Mouse (Mus musculus) thymus, postnatal 14 days (tissue): ENCODE measurements around the gene Zfp512.
"Not testable (repeated sequence)": the region's sequence is repeated elsewhere in the genome, so short reads cannot be mapped to it uniquely, and the experiment has no call there.

ENCODE experiments used
- DNase-seq: peaks from one replicate; pipeline ENCODE4 v3.0.0; 2021

The Zfp512 gene

GRCm38 (mm10) chr5:31451878-31452561 lies at the start of gene Zfp512:
Zfp512 (plus strand) TSS chr5:31452431.
- peak; percentile 95 for DNase-seq

DNA sequence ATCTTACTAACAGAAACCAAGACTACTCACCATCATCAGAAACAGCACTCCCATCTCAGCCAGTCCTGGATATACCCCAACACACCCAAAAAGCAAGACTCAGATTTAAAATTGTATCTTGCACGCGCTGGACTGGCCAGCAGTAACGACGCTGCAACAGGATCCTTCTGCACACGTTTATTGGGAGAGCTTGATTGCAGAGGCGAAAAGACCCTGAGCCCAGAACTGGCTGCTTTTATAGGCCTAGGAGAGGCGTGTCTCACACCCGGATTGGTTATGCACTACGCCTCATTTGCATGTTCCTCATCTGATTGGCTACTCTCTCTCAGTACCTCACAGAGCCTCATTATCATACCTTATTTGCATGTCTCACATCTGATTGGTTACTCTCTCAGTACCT lies 17.5 kb upstream of the Zfp512 start:
- DNase-seq, result not testable (repeated sequence)

DNA sequence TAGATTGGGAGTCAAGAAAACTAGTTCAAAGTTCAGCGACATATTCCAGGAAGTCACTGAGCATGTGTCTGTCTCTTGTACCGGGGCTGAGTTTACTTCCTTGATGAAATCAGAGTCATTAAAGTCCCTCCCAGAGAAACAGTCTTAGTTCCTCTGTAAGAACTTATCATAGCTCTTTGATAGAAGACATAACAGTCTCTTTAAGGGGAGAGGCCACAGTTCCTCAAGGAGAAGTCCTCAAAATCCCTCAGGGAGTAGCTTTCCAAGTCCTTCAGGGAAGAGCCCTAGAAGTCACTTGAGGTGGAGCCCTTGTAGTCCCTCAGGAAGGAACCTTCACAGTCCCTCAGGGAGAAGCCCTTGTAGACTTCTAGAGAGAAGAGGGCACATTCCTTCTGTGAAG lies 895 bp upstream of the Zfp512 start:
- DNase-seq, result no peak

GRCm38 (mm10) chr5:31452562-31452878 lies 289 bp downstream of the Zfp512 start:
- no peak for DNase-seq

- peak; percentile 16 for DNase-seq
These were observed 717 bp downstream of the Zfp512 start for GRCm38 (mm10) chr5:31452886-31453410.

DNA sequence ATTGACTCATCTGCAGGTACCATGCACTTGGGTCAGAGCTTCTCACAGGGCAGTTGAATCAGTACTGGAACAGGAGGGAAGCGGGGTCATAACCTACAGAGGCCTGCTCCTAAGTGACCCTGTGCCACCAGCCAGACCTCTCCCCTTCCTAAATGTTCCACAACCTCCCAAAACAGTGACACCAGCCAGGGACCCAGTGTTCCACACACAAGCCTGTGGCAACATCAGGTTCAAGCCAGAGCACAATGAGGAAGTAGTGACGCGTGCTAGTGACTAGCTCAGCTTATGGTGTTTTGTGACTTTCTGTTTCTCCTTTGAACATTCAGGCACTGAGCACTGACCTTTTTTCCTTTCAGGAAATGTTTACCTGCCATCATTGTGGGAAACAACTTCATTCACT lies 15.6 kb downstream of the Zfp512 start:
- DNase-seq, result no peak

DNA sequence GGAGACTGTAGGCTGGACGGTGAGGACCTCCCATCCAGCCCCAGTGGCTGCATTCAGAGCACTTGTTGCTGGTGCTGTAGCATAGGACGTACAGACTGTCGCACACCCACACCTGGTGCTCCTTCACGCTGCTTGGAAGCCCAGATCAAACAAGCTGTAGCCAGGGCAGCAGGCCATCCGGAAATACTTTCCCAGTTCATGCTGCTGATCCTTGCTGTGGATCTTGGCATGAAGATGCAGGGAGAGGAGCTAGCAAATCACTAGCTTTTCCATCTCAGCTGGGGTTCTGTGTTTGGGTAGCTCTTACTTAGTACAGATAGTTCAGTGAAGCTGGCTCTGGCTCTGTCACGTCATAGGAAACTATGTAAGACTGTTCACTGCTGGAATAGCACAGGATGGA lies 17.5 kb downstream of the Zfp512 start:
- DNase-seq, result no peak

GRCm38 (mm10) chr5:31470334-31470733 lies 18.1 kb downstream of the Zfp512 start:
- peak; percentile 75 for DNase-seq

- no peak for DNase-seq
These were observed 28.3 kb downstream of the Zfp512 start for GRCm38 (mm10) chr5:31480536-31480935.

DNA sequence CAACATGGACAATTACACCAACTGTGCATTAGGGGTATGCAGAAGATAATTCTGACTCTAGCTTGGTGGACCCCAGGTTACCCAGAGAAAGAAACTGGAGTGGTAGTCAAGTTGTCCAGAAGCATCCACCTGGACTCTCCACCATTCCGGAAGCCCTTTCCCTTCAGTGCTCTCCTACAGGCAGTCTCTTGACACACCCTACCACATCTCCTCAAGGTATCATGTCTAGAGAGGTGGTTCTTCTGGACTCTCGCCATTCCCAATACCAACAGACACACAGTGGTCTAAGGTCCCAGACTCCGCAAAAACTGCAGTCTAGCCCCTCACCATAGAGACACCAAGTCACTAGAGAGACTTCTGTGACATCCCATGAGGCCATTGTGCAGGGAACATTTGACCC lies 33.2 kb downstream of the Zfp512 start, which contains the start of gene 4930548H24Rik:
Gene 4930548H24Rik, plus strand, starts transcription at position 301 of the 400 bp plus-strand sequence.
- no peak for DNase-seq

DNA sequence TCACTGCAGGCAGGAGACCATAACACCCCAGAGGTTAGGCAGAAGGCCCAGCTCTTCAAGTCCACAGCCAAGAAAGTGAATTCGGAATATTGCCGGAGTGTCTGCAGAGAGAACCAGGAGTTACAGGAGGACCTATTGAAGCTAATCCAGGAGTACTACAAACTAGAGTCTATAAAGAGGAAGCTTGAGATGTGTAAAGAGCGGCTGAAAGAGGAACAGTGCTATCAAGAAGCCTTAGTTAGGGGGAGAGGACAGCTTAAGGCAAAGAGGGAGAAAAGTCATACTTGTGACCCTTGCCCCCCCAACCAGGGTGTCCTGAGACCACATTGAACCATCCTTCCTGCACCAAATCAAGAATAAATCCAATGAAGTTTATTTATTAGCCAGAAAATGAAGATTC lies 35.7 kb downstream of the Zfp512 start:
- no peak for DNase-seq

DNA sequence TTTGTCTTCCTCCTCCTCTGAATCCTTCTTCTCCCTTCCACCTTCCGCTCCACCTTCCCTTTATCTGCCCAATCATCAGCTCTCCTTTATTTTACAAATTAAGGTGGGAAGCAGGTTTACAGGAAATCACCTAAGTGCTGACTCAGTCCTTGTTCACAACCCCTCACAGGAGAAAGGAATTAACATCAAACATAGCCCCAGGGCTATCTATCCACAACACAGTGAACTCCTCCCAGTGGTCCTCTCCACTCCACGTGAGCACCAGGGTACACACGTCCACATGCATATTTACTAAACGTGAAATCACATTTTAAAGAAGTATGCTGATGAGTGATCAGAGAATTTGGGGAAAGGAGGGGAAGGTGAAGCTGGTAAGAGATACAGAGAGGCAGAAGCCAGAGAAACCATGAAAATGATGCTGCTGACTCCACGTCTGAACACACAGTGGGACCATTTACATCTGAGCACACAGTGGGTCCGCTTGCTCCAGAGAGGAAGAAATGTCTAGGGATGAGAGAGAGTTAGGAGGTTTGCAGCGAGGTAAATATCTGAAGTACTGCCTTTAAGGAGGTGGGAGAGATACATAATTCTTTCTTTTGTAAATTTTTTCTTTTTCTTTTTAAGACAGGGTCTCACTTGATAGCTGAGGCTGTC lies 37.0 kb downstream of the Zfp512 start:
- DNase-seq, result no peak

DNA sequence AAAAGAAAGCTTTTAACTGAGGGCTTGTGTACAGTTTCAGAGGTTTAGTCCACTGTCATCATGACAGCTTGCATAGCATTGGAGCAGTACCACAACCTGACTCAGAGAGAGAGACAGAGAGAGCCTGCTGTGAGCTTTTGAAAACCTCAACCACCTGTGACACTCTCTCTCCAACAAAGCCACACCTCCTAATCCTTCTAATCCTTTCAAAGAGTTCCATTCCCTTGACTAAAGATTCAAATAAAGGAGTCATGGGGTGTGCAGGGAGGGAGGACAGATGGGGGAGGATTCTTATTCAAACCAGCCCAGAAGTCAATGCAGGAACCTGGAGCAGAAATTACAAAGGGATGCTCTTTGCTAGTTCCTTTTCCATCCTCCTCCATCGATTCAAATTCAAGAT lies 39.8 kb downstream of the Zfp512 start:
- DNase-seq, result no peak

DNA sequence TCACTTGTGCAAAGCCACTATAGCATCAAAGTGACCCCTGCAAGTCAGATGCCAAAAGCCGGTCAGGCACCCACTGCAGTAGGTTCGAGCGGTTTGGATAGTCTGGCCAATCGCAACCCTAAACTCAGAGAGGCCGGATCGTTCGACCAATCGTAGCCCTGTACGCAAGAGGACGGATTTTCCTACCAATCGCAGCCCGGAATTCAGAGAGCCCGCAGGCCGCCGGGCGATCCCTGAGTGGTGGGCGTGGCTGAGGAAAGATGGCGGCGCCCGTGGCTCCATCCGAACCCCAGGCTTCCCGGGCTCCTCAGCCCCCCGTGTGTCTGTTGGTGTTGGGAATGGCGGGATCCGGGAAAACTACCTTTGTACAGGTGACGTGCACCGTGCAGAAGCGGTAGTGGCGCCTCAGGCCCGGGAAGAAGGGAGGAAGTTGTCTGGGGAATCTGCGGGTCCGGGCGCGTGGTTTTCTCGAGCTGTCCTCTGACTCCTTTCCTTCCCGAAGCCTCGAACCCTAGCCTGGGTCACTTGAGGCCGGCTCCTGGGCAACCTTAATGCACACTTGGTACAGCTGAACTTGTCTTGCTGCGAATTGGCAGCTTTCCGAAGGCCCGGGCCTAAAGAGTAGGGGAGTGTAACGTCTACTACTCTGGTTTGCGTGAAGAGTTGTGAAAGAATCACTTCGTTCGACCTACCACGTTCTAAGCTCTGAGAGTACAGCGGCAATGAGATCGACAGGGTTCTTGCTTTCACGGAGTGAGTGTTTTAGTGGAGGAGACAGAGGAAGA lies 42.5 kb downstream of the Zfp512 start, which contains the start of gene Gpn1:
Gene Gpn1, plus strand, starts transcription at position 229 of the 785 bp plus-strand sequence.
- DNase-seq, result peak; percentile 88

GRCm38 (mm10) chr5:31504843-31505242 lies 52.6 kb downstream of the Zfp512 start:
- DNase-seq, result no peak

GRCm38 (mm10) chr5:31512481-31512880 lies 60.2 kb downstream of the Zfp512 start:
- DNase-seq, result no peak

DNA sequence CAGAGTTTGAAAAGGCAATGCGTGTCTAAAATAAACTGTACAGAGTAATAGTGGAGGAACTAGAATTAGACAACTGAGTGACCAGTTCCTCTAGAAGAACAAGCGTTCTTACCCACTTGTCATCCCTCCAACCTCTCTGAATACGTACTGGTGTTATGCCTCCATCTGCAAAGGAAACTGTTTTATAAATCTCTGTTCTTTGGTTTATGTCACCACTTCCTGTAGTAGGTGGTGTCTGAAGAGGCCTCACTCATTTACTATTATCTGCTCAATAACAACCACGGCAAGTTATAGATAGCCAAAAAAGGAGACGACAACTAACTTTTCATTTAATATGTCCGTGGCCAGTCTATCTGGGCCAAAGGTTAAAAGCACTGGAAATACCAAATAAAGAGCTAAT lies 68.3 kb downstream of the Zfp512 start:
- DNase-seq, result no peak

DNA sequence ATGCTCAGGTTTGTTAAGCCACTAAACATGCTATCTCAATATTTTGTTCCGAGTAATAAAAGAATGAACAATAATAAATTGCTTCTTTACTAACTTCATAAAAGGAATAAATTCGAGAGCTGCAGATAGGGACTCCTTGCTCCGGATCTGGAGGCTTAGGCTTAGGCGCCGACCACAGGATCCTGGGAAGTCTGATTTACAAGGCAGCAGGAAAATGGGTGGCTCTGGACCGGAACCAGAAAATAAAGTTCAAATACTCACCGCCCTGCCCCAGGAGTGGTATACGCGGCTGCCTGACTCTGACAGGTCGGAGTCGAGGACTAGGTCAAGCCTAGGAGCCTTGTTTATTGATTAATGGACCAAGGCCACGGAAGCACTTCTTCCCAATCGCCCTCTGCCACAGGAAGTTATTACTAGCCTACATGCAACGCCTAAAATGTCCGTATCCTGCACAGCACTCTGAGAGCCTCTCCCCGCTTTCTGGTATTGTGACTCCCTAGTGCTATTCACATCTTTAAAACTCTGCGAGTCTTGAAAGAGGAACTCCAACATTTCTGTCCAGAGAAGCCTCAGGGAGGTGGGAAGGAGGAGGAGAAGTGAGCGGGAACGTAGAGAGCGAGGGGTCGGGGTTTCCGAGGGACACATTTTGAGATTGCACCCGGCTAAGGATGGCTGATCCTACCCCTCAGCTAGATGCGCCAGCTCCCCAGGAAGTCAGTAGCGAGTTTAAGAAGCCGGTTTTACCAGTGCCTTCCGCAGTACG lies 74.3 kb downstream of the Zfp512 start, which contains the start of gene Slc4a1ap:
Gene Slc4a1ap, plus strand, starts transcription at position 642 of the 763 bp plus-strand sequence.
- peak; percentile 86 for DNase-seq

- DNase-seq, result no peak
These were observed 75.0 kb downstream of the Zfp512 start for GRCm38 (mm10) chr5:31527117-31527680.

DNA sequence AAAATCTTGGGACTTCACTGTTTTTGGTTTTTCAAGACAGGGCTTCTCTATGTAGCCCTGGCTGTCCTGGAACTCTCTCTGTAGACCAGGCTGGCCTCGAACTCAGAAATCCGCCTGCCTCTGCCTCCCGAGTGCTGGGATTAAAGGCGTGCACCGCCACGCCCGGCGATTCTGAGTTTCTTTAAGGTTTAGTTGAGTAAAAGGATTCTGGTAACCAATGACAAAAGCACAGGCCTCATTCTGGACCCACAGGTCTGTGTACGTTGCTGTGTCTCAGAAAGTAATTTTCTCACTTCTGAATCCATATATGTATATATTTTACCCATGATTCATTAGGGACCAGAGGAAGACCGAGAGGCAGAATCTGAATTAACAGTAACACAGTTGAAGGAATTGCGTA lies 75.5 kb downstream of the Zfp512 start, which contains the start of gene Supt7l:
Gene Supt7l, minus strand, starts transcription at position 101 of the 400 bp plus-strand sequence.
- not testable (repeated sequence) for DNase-seq

- peak; percentile 13 for DNase-seq
These were observed 76.3 kb downstream of the Zfp512 start for GRCm38 (mm10) chr5:31528560-31528959.
